Mouse (Mus musculus) spleen, adult 2 months (tissue): ENCODE data around the gene Cep170b. TPM values are rescaled to one million over a fixed set of nuclear protein-coding genes. Genes with fewer than 3 reads are reported as not detected.

Source experiments
- DNase-seq, 2 experiments: peaks; one replicate each; pipeline versions ENCODE4 v3.0.0 to v3.0.0-alpha.2; 2012 to 2021; ENCODE audit warnings: low spot score in 2 of 2, low read depth in 1 of 2
- H3K27ac ChIP-seq: fragments of 200-500 bp; 2 replicates; pipeline ENCODE4 v1.5.1; 2012; ENCODE audit warnings: low read length, inconsistent platforms; ENCODE audit not compliant: insufficient read depth
- H3K27me3 ChIP-seq: fragments of 200-500 bp; 2 replicates; pipeline ENCODE4 v1.6.1; 2012; ENCODE audit warnings: mild to moderate bottlenecking, moderate library complexity, low read length, inconsistent platforms; ENCODE audit not compliant: control insufficient read depth, insufficient read depth
- H3K36me3 ChIP-seq: fragments of 200-500 bp; 2 replicates; pipeline ENCODE4 v1.6.1; 2012; ENCODE audit warnings: mild to moderate bottlenecking, low read length, inconsistent platforms; ENCODE audit not compliant: control insufficient read depth, insufficient read depth
- H3K4me1 ChIP-seq: fragments of 200-500 bp; 2 replicates; pipeline ENCODE4 v1.6.1; 2011; ENCODE audit warnings: inconsistent platforms; ENCODE audit not compliant: control insufficient read depth, insufficient read depth, insufficient read length
- H3K4me3 ChIP-seq: fragments of 200-500 bp; 2 replicates; pipeline ENCODE4 v1.5.1; 2011; ENCODE audit warnings: mild to moderate bottlenecking, inconsistent platforms; ENCODE audit not compliant: insufficient read depth, insufficient read length; ENCODE audit errors: extremely low read depth
- CTCF ChIP-seq: fragments of 200-500 bp; IDR thresholded peaks from 2 replicates; pipeline ENCODE4 v1.5.1; 2011; ENCODE audit warnings: mild to moderate bottlenecking, inconsistent platforms; ENCODE audit not compliant: insufficient read depth, insufficient read length, insufficient replicate concordance; ENCODE audit errors: extremely low read depth
- POLR2A ChIP-seq: fragments of 200-500 bp; IDR thresholded peaks from 2 replicates; pipeline ENCODE4 v1.6.1; 2011; ENCODE audit warnings: low read depth, low read length, inconsistent platforms
- WGBS: fragments of 180-500 bp; shearing (Covaris S2); methylation state at CpG from one replicate; pipeline ENCODE4 v1.1.7; 2018; 5-methylcytosine and 5-hydroxymethylcytosine counted together
- polyA plus RNA-seq: library from polyadenylated mRNA; depleted of rRNA; stranded (reverse); fragments of >200 nt; gene quantifications from 2 replicates; pipeline ENCODE4 v1.2.3, GENCODE M21; 2012

Gene Cep170b
- polyA plus RNA-seq, 1 experiment, result 7.6 TPM

DNA sequence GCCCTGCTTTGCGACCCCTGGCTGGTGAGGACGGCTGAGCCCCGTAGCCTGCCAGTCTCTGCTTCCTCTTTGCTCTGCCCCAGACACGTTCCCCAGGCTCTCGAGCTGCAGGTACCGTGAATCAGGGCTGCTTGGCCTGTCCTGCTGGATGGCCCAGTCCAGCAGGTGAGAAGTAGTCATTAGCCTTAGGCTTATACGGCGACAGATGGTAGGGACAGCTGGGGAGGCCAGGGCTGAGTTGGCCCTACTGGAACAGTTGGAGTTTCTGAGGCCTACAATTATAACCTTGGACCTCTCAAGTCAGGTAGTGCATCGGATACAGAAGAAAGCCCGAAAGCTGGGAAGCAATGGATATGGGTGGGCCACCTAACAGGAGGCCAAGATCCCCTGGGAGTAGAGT, 12.3 kb downstream of the Cep170b start:
- DNase-seq, result no peak
- Histone ChIP-seq H3K27me3 (no peaks in the 10 kb centered on the region), H3K27ac (no peak overlapping the region), H3K4me1 (no peaks in the 10 kb centered on the region), H3K4me3 (no peak overlapping the region), H3K36me3 (no peaks in the 10 kb centered on the region)
- TF ChIP-seq POLR2A (no peak), CTCF (no peak)
- WGBS, result 92% methylated on average over 10 of the region's 10 CpGs

DNA sequence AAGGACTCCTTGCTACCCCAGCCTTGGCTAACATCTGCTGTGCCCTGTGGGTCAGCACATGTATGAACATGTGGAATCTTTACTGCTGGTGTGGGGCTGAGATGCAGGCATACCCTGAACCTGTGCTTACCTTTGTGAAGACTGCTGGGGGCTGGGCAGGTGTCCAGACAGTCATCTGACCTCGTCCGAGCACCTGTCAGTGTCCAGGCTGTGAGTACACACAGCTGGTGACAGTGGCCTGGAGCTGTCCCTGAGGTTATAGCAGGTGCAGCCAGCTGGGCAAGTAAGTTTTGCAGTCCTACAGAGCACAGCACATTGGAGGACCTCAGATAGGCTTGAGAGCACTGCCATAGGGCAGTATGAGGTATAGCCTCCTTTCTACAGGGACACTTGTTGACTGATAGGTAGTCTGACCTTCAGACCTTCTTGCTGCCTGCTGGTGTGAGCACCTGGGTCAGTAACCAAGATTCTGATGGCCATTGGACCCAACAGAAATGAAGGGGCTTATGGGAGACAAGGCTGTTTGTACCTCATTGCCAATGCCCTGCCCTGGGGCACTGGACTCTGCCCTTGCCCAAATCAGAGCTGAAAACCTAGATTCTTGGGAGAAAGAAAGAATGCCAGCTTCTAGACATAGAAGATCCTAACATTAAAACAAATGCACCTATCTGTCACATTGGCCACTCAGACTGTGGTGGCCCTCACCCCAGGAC, 14.0 kb downstream of the Cep170b start:
- WGBS, result 87% methylated on average over 2 of the region's 2 CpGs
- TF ChIP-seq CTCF (no peak), POLR2A (no peak)
- no peak for DNase-seq
- Histone ChIP-seq H3K36me3 (no peaks in the 10 kb centered on the region), H3K27ac (no peak overlapping the region), H3K4me1 (no peaks in the 10 kb centered on the region), H3K27me3 (no peaks in the 10 kb centered on the region), H3K4me3 (no peak overlapping the region)

DNA sequence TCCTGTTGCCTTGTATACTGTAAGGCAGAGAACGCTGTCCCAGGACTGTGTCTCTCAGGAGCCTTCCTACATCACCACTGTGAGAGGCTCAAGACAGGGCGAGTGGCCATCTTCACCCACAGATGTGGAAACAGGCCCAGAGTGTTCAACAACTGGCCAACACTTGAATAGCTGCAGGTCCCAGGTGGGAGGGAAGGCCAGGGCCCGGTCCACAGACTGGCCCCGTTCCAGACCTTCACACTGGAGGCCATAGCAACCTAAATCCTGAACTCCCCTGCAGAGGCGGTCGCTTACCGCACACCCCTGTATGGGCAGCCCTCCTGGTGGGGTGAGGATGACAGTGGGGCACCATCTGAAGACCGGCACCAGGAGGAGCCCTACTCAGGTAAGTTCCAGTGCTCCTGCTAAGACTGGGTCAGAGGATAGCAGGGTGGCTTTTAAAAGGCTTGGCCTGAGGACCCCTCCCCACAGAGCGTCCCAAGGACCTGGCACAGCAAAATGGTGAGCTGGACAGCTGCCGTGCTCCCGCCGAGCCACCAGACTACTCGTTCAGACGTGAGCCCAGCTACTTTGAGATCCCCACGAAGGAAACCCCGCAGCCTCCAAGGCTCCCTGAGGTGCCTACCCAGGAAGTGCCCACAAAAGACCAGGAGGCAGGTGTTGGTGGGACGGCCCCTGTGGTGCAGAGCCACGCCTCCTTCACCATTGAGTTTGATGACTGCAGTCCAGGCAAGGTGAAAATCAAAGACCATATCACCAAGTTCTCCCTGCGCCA, 14.8 kb downstream of the Cep170b start:
- Histone ChIP-seq H3K4me1 (no peaks in the 10 kb centered on the region), H3K27ac (no peak overlapping the region), H3K36me3 (no peaks in the 10 kb centered on the region), H3K4me3 (no peak overlapping the region), H3K27me3 (no peaks in the 10 kb centered on the region)
- WGBS, result 83% methylated on average over 19 of the region's 19 CpGs
- TF ChIP-seq CTCF (no peak), POLR2A (no peak)
- DNase-seq, result no peak

DNA sequence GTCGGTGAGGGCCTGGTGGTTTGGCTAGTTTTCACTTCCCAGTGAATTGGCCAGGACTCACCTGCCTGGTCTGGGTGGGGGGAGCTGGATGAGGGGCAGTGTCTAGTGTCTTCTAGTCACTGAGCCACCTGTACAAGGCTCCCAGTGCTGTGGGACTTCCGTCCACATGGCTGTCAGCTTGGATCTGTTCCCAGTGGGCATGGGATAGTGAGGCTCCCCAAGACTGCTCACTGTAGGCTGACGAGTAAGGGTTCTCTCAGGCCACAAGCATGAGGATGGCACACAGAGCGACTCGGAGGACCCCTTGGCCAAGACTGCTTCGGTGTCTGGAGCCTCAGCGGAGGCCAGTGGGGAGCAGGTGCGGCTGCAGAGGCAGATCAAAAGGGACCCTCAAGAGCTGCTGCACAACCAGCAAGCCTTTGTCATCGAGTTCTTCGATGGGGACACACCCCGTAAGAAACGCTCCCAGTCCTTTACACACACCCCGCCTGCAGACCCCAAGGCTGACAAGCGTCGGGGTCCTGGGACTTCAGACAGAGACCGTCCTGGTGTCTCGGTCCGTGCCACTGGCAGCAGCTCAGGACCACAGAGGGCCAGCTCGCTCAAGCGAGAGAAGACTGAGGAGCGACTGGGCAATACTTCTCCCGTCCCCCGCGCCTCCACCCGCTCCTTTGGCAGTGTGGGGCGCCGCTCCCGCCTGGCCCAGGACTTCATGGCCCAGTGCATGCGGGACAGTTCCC, 15.8 kb downstream of the Cep170b start:
- DNase-seq, result no peak
- Histone ChIP-seq H3K27me3 (no peaks in the 10 kb centered on the region), H3K4me1 (no peaks in the 10 kb centered on the region), H3K36me3 (no peaks in the 10 kb centered on the region), H3K4me3 (no peak overlapping the region), H3K27ac (no peak overlapping the region)
- WGBS, result 93% methylated on average over 29 of the region's 29 CpGs
- no peak for TF ChIP-seq POLR2A
- no peak for TF ChIP-seq CTCF

DNA sequence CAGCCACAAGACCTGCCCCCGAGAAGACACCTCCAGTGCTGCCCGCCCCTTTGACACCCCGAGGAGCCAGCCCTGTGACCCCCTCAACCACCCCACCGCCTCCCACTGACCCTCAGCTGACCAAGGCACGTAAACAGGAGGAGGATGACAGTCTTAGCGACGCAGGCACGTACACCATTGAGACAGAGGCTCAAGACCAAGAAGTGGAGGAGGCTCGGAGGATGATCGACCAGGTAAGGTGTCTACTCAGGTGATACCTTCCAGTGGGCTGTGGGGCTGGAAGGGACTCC, 16.3 kb downstream of the Cep170b start:
- DNase-seq, result no peak
- H3K4me3 ChIP-seq, result no peak overlapping the region
- WGBS, result 96% methylated on average over 10 of the region's 10 CpGs
- H3K27ac ChIP-seq, result no peak overlapping the region
- H3K27me3 ChIP-seq, result no peaks in the 10 kb centered on the region
- H3K4me1 ChIP-seq, result no peaks in the 10 kb centered on the region
- H3K36me3 ChIP-seq, result no peaks in the 10 kb centered on the region
- TF ChIP-seq CTCF, result no peak
- no peak for TF ChIP-seq POLR2A

DNA sequence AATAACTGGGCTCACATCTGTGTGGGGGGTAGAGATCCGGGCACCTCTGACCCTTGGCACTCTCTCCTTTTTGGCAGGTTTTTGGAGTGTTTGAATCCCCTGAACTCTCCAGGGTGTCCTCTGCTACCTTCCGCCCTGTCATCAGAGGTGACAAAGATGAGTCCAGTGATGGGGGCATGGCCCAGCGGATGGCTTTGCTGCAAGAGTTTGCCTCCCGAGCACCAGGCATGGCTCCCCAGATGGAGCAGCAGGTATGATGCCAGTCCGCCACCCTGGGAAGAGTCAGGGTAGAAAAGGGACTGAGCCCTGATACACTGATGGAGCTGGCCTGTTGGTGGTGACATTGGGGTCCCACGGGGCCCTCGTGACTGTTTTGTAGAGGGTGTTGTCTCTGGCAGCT, 16.8 kb downstream of the Cep170b start:
- TF ChIP-seq CTCF (no peak), POLR2A (no peak)
- H3K36me3 ChIP-seq, result no peaks in the 10 kb centered on the region
- no peak for DNase-seq
- no peak overlapping the region for H3K4me3 ChIP-seq
- H3K4me1 ChIP-seq, result no peaks in the 10 kb centered on the region
- WGBS, result 84% methylated on average over 7 of the region's 7 CpGs
- no peaks in the 10 kb centered on the region for H3K27me3 ChIP-seq
- no peak overlapping the region for H3K27ac ChIP-seq
